22 mouse cellular contexts compared by ENCODE assay signal in the genomic region with DNA sequence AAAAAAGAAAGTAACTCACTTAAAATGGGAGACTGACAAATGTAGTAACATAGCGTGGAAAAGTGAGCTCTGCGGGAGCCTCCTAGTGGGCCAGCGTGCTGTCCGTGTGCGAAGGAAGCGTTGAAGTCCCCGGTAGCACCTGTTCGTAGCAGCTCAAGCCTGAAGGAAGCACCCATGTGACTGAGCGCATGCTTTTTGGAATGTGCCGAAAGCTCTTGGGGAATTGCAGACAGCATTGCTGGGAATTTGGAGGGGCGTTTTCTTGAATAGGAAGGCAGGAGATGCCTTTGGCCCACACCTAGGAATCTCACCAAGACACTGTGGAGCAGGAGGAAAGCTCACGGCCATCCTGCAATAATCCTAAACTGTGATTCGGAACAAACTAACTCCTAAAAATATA. TPM values are rescaled to one million over a fixed set of nuclear protein-coding genes. Genes with fewer than 3 reads are reported as not detected.
DNase-seq lines count a peak whose midpoint lies in the region; ATAC-seq and TF ChIP-seq lines count a peak whose summit lies in the region.
"Had no signal": no experiment of that assay in that cellular context is flagged by ENCODE, and none has a peak within 500 bp of the region (broad histone marks: within the 10 kb centered on the region; RNA-seq: fewer than 3 reads in every experiment).

No protein-coding gene starts in this region.

- H3K4me1 ChIP-seq in heart, embryonic 15.5 days (replicated peaks), result peaks cover 17% of the 10 kb centered on the region
- H3K4me1 ChIP-seq in heart, embryonic 12.5 days (replicated peaks), result peaks cover 28% of the 10 kb centered on the region
- no peaks in the 10 kb centered on the region for H3K4me1 ChIP-seq in kidney, embryonic 14.5 days (ENCODE audit: control insufficient read depth, insufficient read depth, low read length)
- H3K4me1 ChIP-seq in midbrain, embryonic 11.5 days (ENCODE audit: control insufficient read depth, insufficient read depth, low read length), result no peaks in the 10 kb centered on the region
- H3K4me1 ChIP-seq in midbrain, postnatal 0 days (ENCODE audit: insufficient read depth, low read length), result no peaks in the 10 kb centered on the region

- TF ChIP-seq CTCF in midbrain, postnatal 0 days (IDR thresholded peaks at IDR 0.05), result no peak

- no peak overlapping the region for H3K9ac ChIP-seq in heart, embryonic 15.5 days
- H3K9ac ChIP-seq in heart, embryonic 12.5 days, result no peak overlapping the region
- no peak overlapping the region for H3K9ac ChIP-seq in kidney, embryonic 14.5 days (ENCODE audit: low read depth, low read length)
- no peak overlapping the region for H3K9ac ChIP-seq in midbrain, embryonic 11.5 days (ENCODE audit: low read length)
- H3K9ac ChIP-seq in midbrain, postnatal 0 days (replicated peaks; ENCODE audit: low read length, poor library complexity, severe bottlenecking), result no peak overlapping the region
- H3K9ac ChIP-seq: embryonic facial prominence, embryonic 12.5 days; embryonic facial prominence, embryonic 15.5 days; forebrain, postnatal 0 days; heart, embryonic 13.5 days; hindbrain, embryonic 12.5 days; hindbrain, embryonic 15.5 days had no signal

- no peaks in the 10 kb centered on the region for H3K36me3 ChIP-seq in heart, embryonic 15.5 days
- peaks cover 8% of the 10 kb centered on the region; the same call in 1 of the 2 replicates for H3K36me3 ChIP-seq in heart, embryonic 12.5 days
- H3K36me3 ChIP-seq in kidney, embryonic 14.5 days (ENCODE audit: control insufficient read depth, insufficient read depth, low read length), result no peaks in the 10 kb centered on the region; the same call in 1 of the 2 replicates
- H3K36me3 ChIP-seq in midbrain, embryonic 11.5 days (ENCODE audit: control insufficient read depth, insufficient read depth, low read length), result no peaks in the 10 kb centered on the region
- H3K36me3 ChIP-seq in midbrain, postnatal 0 days (ENCODE audit: insufficient read depth, low read length), result no peaks in the 10 kb centered on the region
- H3K36me3 ChIP-seq: embryonic facial prominence, embryonic 12.5 days; hindbrain, embryonic 15.5 days had no signal

- peak; percentile 47 for DNase-seq in kidney, postnatal 14 days
- DNase-seq in midbrain, embryonic 11.5 days (ENCODE audit: low spot score, missing footprints), result peak; percentile 57
- no peak for DNase-seq in midbrain, postnatal 0 days (ENCODE audit: low spot score)
- DNase-seq: adrenal gland, adult 2 months; adrenal gland, postnatal 14 days; cerebellum, adult 11 months; cerebellum, adult 2 months; cerebellum, adult 9-11 months; cerebellum, postnatal 25 days; forebrain, postnatal 0 days; gastrocnemius, adult 2 months; gastrocnemius, postnatal 14 days; heart, adult 18-20 months had no signal

- H3K27me3 ChIP-seq in heart, embryonic 15.5 days, result no peaks in the 10 kb centered on the region
- no peaks in the 10 kb centered on the region for H3K27me3 ChIP-seq in heart, embryonic 12.5 days (replicated peaks)
- no peaks in the 10 kb centered on the region for H3K27me3 ChIP-seq in kidney, embryonic 14.5 days (ENCODE audit: control insufficient read depth, insufficient read depth, low read length)
- H3K27me3 ChIP-seq in midbrain, embryonic 11.5 days (ENCODE audit: control insufficient read depth, insufficient read depth, low read length), result no peaks in the 10 kb centered on the region
- H3K27me3 ChIP-seq in midbrain, postnatal 0 days (ENCODE audit: insufficient read depth, low read length), result no peaks in the 10 kb centered on the region
- H3K27me3 ChIP-seq: embryonic facial prominence, embryonic 12.5 days; embryonic facial prominence, embryonic 15.5 days; heart, embryonic 13.5 days; hindbrain, embryonic 12.5 days; hindbrain, embryonic 15.5 days had no signal

- no peaks in the 10 kb centered on the region for H3K9me3 ChIP-seq in heart, embryonic 15.5 days (replicated peaks)
- H3K9me3 ChIP-seq in heart, embryonic 12.5 days (replicated peaks), result no peaks in the 10 kb centered on the region
- H3K9me3 ChIP-seq in kidney, embryonic 14.5 days (ENCODE audit: control insufficient read depth, low read length), result no peaks in the 10 kb centered on the region
- no peaks in the 10 kb centered on the region for H3K9me3 ChIP-seq in midbrain, embryonic 11.5 days (ENCODE audit: control insufficient read depth, low read length)
- H3K9me3 ChIP-seq in midbrain, postnatal 0 days (ENCODE audit: low read length), result no peaks in the 10 kb centered on the region
- H3K9me3 ChIP-seq: embryonic facial prominence, embryonic 12.5 days; embryonic facial prominence, embryonic 15.5 days; heart, embryonic 13.5 days; hindbrain, embryonic 12.5 days; hindbrain, embryonic 15.5 days had no signal

- ATAC-seq in heart, embryonic 15.5 days (replicated peaks; ENCODE audit: insufficient number of reproducible peaks, insufficient read depth, low FRiP score, low read depth), result 0 out of 2 replicates have a peak, but pooled peaks have one; percentile 27
- no peak for ATAC-seq in heart, embryonic 12.5 days (ENCODE audit: insufficient number of reproducible peaks, low FRiP score)
- no peak for ATAC-seq in kidney, embryonic 14.5 days (ENCODE audit: low FRiP score, low TSS enrichment)
- no peak for ATAC-seq in midbrain, embryonic 11.5 days (ENCODE audit: low FRiP score)
- no peak for ATAC-seq in midbrain, postnatal 0 days (ENCODE audit: low FRiP score)
- ATAC-seq: forebrain, embryonic 14.5 days; forebrain, postnatal 0 days had no signal

- no peak overlapping the region for H3K4me3 ChIP-seq in heart, embryonic 15.5 days
- no peak overlapping the region for H3K4me3 ChIP-seq in heart, embryonic 12.5 days
- no peak overlapping the region for H3K4me3 ChIP-seq in kidney, embryonic 14.5 days (ENCODE audit: low read length)
- no peak overlapping the region for H3K4me3 ChIP-seq in midbrain, embryonic 11.5 days (ENCODE audit: low read depth, low read length)
- H3K4me3 ChIP-seq in midbrain, postnatal 0 days (ENCODE audit: low read depth, low read length), result no peak overlapping the region
- H3K4me3 ChIP-seq: embryonic facial prominence, embryonic 12.5 days; embryonic facial prominence, embryonic 15.5 days; gastrocnemius, adult 2 months; heart, embryonic 13.5 days; hindbrain, embryonic 12.5 days; hindbrain, embryonic 15.5 days had no signal

- H3K4me2 ChIP-seq in heart, embryonic 15.5 days, result no peak overlapping the region
- H3K4me2 ChIP-seq in heart, embryonic 12.5 days, result no peak overlapping the region
- H3K4me2 ChIP-seq in kidney, embryonic 14.5 days (replicated peaks; ENCODE audit: low read depth, low read length), result no peak overlapping the region
- H3K4me2 ChIP-seq in midbrain, embryonic 11.5 days, result no peak overlapping the region
- no peak overlapping the region for H3K4me2 ChIP-seq in midbrain, postnatal 0 days (ENCODE audit: low read depth, low read length, poor library complexity, severe bottlenecking)
- H3K4me2 ChIP-seq: embryonic facial prominence, embryonic 12.5 days; embryonic facial prominence, embryonic 15.5 days; heart, embryonic 13.5 days; hindbrain, embryonic 12.5 days; hindbrain, embryonic 15.5 days had no signal

- 86% methylated on average over 13 of the region's 13 CpGs for WGBS in heart, embryonic 15.5 days
- WGBS in heart, embryonic 12.5 days, result 89% methylated on average over 13 of the region's 13 CpGs
- WGBS in kidney, embryonic 14.5 days, result 89% methylated on average over 13 of the region's 13 CpGs
- WGBS in midbrain, embryonic 11.5 days, result 97% methylated on average over 13 of the region's 13 CpGs
- WGBS in midbrain, postnatal 0 days, result 94% methylated on average over 13 of the region's 13 CpGs

- no peak overlapping the region for H3K27ac ChIP-seq in heart, embryonic 15.5 days
- H3K27ac ChIP-seq in heart, embryonic 12.5 days (ENCODE audit: poor library complexity, severe bottlenecking), result no peak overlapping the region
- no peak overlapping the region for H3K27ac ChIP-seq in kidney, embryonic 14.5 days (ENCODE audit: low read depth, low read length)
- no peak overlapping the region for H3K27ac ChIP-seq in midbrain, embryonic 11.5 days (ENCODE audit: low read depth, low read length)
- H3K27ac ChIP-seq in midbrain, postnatal 0 days (ENCODE audit: low read depth, low read length), result no peak overlapping the region
- H3K27ac ChIP-seq: embryonic facial prominence, embryonic 12.5 days; embryonic facial prominence, embryonic 15.5 days; gastrocnemius, adult 2 months; heart, embryonic 13.5 days; hindbrain, embryonic 12.5 days; hindbrain, embryonic 15.5 days had no signal

RNA-seq across cellular contexts. Expression of gene Sik3, which starts 26.2 kb away (rescaled TPM):
- 11.7 and 14.4 TPM in 2 replicates for polyA plus RNA-seq in heart, embryonic 15.5 days (2015; fragmentation: Nextera tagmentation; extraction: Ambion mirVana)
- polyA plus RNA-seq in heart, embryonic 12.5 days (2016; fragmentation: Nextera tagmentation; extraction: Ambion mirVana), result 13.9 and 15.0 TPM in 2 replicates
- 10.1 and 11.2 TPM in 2 replicates for polyA plus RNA-seq in kidney, embryonic 14.5 days (2014; fragmentation: Nextera tagmentation; extraction: Ambion mirVana)
- 8.7 and 8.9 TPM in 2 replicates for polyA plus RNA-seq in midbrain, embryonic 11.5 days (2014; fragmentation: Nextera tagmentation; extraction: Ambion mirVana)
- 36.4 and 38.4 TPM in 2 replicates for total RNA-seq in midbrain, postnatal 0 days (2014; rRNA removed)
- 11.2 and 12.5 TPM in 2 replicates for polyA plus RNA-seq in midbrain, postnatal 0 days (2015; fragmentation: Nextera tagmentation; extraction: Ambion mirVana)

RNA-seq across cellular contexts. Expression of gene Pafah1b2, which starts 26.3 kb away (rescaled TPM):
- 105 and 124 TPM in 2 replicates for polyA plus RNA-seq in heart, embryonic 15.5 days (2015; fragmentation: Nextera tagmentation; extraction: Ambion mirVana)
- 173 and 175 TPM in 2 replicates for polyA plus RNA-seq in heart, embryonic 12.5 days (2016; fragmentation: Nextera tagmentation; extraction: Ambion mirVana)
- polyA plus RNA-seq in kidney, embryonic 14.5 days (2014; fragmentation: Nextera tagmentation; extraction: Ambion mirVana), result 125 and 177 TPM in 2 replicates
- 274 and 275 TPM in 2 replicates for polyA plus RNA-seq in midbrain, embryonic 11.5 days (2014; fragmentation: Nextera tagmentation; extraction: Ambion mirVana)
- 237 and 357 TPM in 2 replicates for total RNA-seq in midbrain, postnatal 0 days (2014; rRNA removed)
- polyA plus RNA-seq in midbrain, postnatal 0 days (2015; fragmentation: Nextera tagmentation; extraction: Ambion mirVana), result 241 and 249 TPM in 2 replicates
